Mouse (Mus musculus) stomach, postnatal 0 days (tissue): ENCODE data around the gene Pros1. TPM values are rescaled to one million over a fixed set of nuclear protein-coding genes. Genes with fewer than 3 reads are reported as not detected.

Experiments used
- ATAC-seq: fragments of 200-750 bp; cut with Nextera tagmentation; 2 replicates; pipeline ENCODE4 v1.8.0; 2017; ENCODE audit not compliant: low FRiP score, low TSS enrichment
- DNase-seq: peaks from one replicate; pipeline ENCODE4 v3.0.0-alpha.2; 2016; ENCODE audit warnings: low spot score
- H3K27ac ChIP-seq: fragments of 300-500 bp; sonication (generic); replicated peaks from 2 replicates; pipeline ENCODE4 v1.5.1; 2014; ENCODE audit warnings: mild to moderate bottlenecking, control low read depth
- H3K27me3 ChIP-seq: fragments of 300-500 bp; sonication (generic); 2 replicates; pipeline ENCODE4 v1.6.1; 2014; ENCODE audit warnings: low read length; ENCODE audit not compliant: control insufficient read depth, insufficient read depth
- H3K36me3 ChIP-seq: fragments of 300-500 bp; sonication (generic); 2 replicates; pipeline ENCODE4 v1.6.1; 2014; ENCODE audit warnings: low read length, mixed read lengths; ENCODE audit not compliant: control insufficient read depth, insufficient read depth
- H3K4me1 ChIP-seq: fragments of 300-500 bp; sonication (generic); replicated peaks from 2 replicates; pipeline ENCODE4 v1.6.1; 2014; ENCODE audit warnings: antibody characterized with exemption; ENCODE audit not compliant: control insufficient read depth, insufficient read depth
- H3K4me2 ChIP-seq: fragments of 300-500 bp; sonication (generic); replicated peaks from 2 replicates; pipeline ENCODE4 v1.6.1; 2014; ENCODE audit warnings: low read depth, mild to moderate bottlenecking, control low read depth, moderate library complexity
- H3K4me3 ChIP-seq: fragments of 300-500 bp; sonication (generic); 2 replicates; pipeline ENCODE4 v1.5.1; 2014; ENCODE audit warnings: low read depth, low read length, control low read depth
- H3K9ac ChIP-seq: fragments of 300-500 bp; sonication (generic); 2 replicates; pipeline ENCODE4 v1.6.1; 2014; ENCODE audit warnings: mild to moderate bottlenecking, low read length, control low read depth, mixed read lengths
- H3K9me3 ChIP-seq: fragments of 300-500 bp; sonication (generic); 2 replicates; pipeline ENCODE4 v1.6.1; 2016; ENCODE audit warnings: low read length; ENCODE audit not compliant: control insufficient read depth
- CTCF ChIP-seq: IDR thresholded peaks from 2 replicates; pipeline ENCODE4 v1.5.1; 2016; ENCODE audit warnings: antibody characterized with exemption, low read depth, mild to moderate bottlenecking, moderate library complexity
- EP300 ChIP-seq: optimal IDR thresholded peaks from 2 replicates; pipeline ENCODE3; 2016; ENCODE audit warnings: antibody characterized with exemption
- WGBS: fragments of 180-500 bp; shearing (Covaris S2); extraction: QIAGEN DNeasy Blood & Tissue Kit; methylation state at CpG from one replicate; pipeline ENCODE4 v1.1.7; 2014; 5-methylcytosine and 5-hydroxymethylcytosine counted together
- polyA plus RNA-seq: library from polyadenylated mRNA; unstranded; fragments of >200 nt; fragmentation: Nextera tagmentation; extraction: Ambion mirVana; gene quantifications from 2 replicates; pipeline ENCODE4 v1.2.1, GENCODE M21; 2015

The Pros1 gene
- polyA plus RNA-seq, 1 experiment from 2014 or later = 24.9 TPM

GRCm38 (mm10) chr16:62874065-62874464 is 20.0 kb downstream of the Pros1 start:
- no peak overlapping the region for H3K27ac ChIP-seq
- H3K9me3 ChIP-seq = no peaks in the 10 kb centered on the region
- TF ChIP-seq CTCF = no peak
- TF ChIP-seq EP300 = no peak
- H3K4me1 ChIP-seq = no peaks in the 10 kb centered on the region
- no peaks in the 10 kb centered on the region for H3K27me3 ChIP-seq
- no peak overlapping the region for H3K4me2 ChIP-seq
- H3K9ac ChIP-seq = no peak overlapping the region
- WGBS = 70% methylated on average over 6 of the region's 6 CpGs
- ATAC-seq = no peak
- H3K36me3 ChIP-seq = no peaks in the 10 kb centered on the region
- H3K4me3 ChIP-seq = no peak overlapping the region
- DNase-seq = no peak

- ATAC-seq = no peak
- Histone ChIP-seq H3K4me3 (no peak overlapping the region), H3K4me2 (no peak overlapping the region), H3K9ac (no peak overlapping the region), H3K36me3 (no peaks in the 10 kb centered on the region), H3K4me1 (no peaks in the 10 kb centered on the region), H3K27ac (no peak overlapping the region), H3K9me3 (no peaks in the 10 kb centered on the region), H3K27me3 (no peaks in the 10 kb centered on the region)
- no peak for TF ChIP-seq EP300
- TF ChIP-seq CTCF = no peak
- 93% methylated on average over 3 of the region's 3 CpGs for WGBS
- DNase-seq = no peak
Measured at GRCm38 (mm10) chr16:62895824-62896223, 41.7 kb downstream of the Pros1 start.

- no peaks in the 10 kb centered on the region for H3K9me3 ChIP-seq
- no peaks in the 10 kb centered on the region for H3K4me1 ChIP-seq
- H3K9ac ChIP-seq = no peak overlapping the region
- H3K4me2 ChIP-seq = no peak overlapping the region
- no peaks in the 10 kb centered on the region for H3K27me3 ChIP-seq
- no peak for TF ChIP-seq CTCF
- TF ChIP-seq EP300 = no peak
- no peak for ATAC-seq
- WGBS = 49% methylated on average over 1 of the region's 1 CpGs
- H3K4me3 ChIP-seq = no peak overlapping the region
- no peak overlapping the region for H3K27ac ChIP-seq
- no peak for DNase-seq
- H3K36me3 ChIP-seq = no peaks in the 10 kb centered on the region
Measured at GRCm38 (mm10) chr16:62911364-62911763, 57.3 kb downstream of the Pros1 start.

- Histone ChIP-seq H3K36me3 (no peaks in the 10 kb centered on the region), H3K9me3 (no peaks in the 10 kb centered on the region), H3K4me3 (no peak overlapping the region), H3K27me3 (no peaks in the 10 kb centered on the region), H3K9ac (no peak overlapping the region), H3K4me2 (no peak overlapping the region), H3K4me1 (no peaks in the 10 kb centered on the region), H3K27ac (no peak overlapping the region)
- ATAC-seq (no peak), DNase-seq (no peak)
- TF ChIP-seq CTCF (no peak), EP300 (no peak)
- 60% methylated on average over 2 of the region's 2 CpGs for WGBS
Measured at GRCm38 (mm10) chr16:62912246-62912645, 58.1 kb downstream of the Pros1 start.

- no peaks in the 10 kb centered on the region for H3K4me1 ChIP-seq
- H3K36me3 ChIP-seq = no peaks in the 10 kb centered on the region
- 80% methylated on average over 5 of the region's 5 CpGs for WGBS
- H3K4me3 ChIP-seq = no peak overlapping the region
- H3K27me3 ChIP-seq = no peaks in the 10 kb centered on the region
- no peak overlapping the region for H3K27ac ChIP-seq
- DNase-seq = no peak
- TF ChIP-seq EP300 = no peak
- no peak for TF ChIP-seq CTCF
- no peaks in the 10 kb centered on the region for H3K9me3 ChIP-seq
- no peak overlapping the region for H3K4me2 ChIP-seq
- H3K9ac ChIP-seq = no peak overlapping the region
- ATAC-seq = no peak
Measured at GRCm38 (mm10) chr16:62915530-62915929, 61.4 kb downstream of the Pros1 start.

GRCm38 (mm10) chr16:62922245-62922644 is 68.1 kb downstream of the Pros1 start:
- TF ChIP-seq CTCF (no peak), EP300 (no peak)
- H3K4me1 ChIP-seq = no peaks in the 10 kb centered on the region
- DNase-seq (no peak), ATAC-seq (no peak)
- H3K9me3 ChIP-seq = no peaks in the 10 kb centered on the region
- H3K9ac ChIP-seq = no peak overlapping the region
- 42% methylated on average over 8 of the region's 8 CpGs for WGBS
- H3K4me2 ChIP-seq = no peak overlapping the region
- no peaks in the 10 kb centered on the region for H3K36me3 ChIP-seq
- no peak overlapping the region for H3K27ac ChIP-seq
- H3K4me3 ChIP-seq = no peak overlapping the region
- no peaks in the 10 kb centered on the region for H3K27me3 ChIP-seq
